ENCODE assay signal across 16 mouse cellular contexts in genomic region chr6:53643481-53643880, GRCm38 (mm10).
"Had no signal": no experiment of that assay in that cellular context is flagged by ENCODE, and none has a peak within 500 bp of the region (broad histone marks: within the 10 kb centered on the region; RNA-seq: fewer than 3 reads in every experiment).

No protein-coding gene starts in this region.

- H3K9me3 ChIP-seq: limb, embryonic 15.5 days had no signal

- DNase-seq: kidney, postnatal 25 days; layer of hippocampus, adult 9-11 months; liver, postnatal 0 days; lung, embryonic 14.5 days; thymus, adult 2 months; thymus, postnatal 14 days; thymus, postnatal 4 days had no signal

- H3K9ac ChIP-seq: limb, embryonic 15.5 days; liver, embryonic 14.5 days; liver, postnatal 0 days; lung, embryonic 14.5 days had no signal

- H3K27me3 ChIP-seq: limb, embryonic 15.5 days had no signal

- H3K27ac ChIP-seq: kidney, postnatal 0 days; layer of hippocampus, adult 2 months; limb, embryonic 15.5 days; liver, embryonic 14.5 days; macrophage; stomach, postnatal 0 days had no signal

- H3K4me2 ChIP-seq: limb, embryonic 15.5 days; liver, embryonic 11.5 days; lung, embryonic 14.5 days; midbrain, embryonic 11.5 days had no signal

- ATAC-seq: liver, postnatal 0 days; lung, postnatal 0 days had no signal

- H3K4me3 ChIP-seq: layer of hippocampus, adult 2 months; limb, embryonic 15.5 days had no signal
